Mouse (Mus musculus) erythroblast, embryonic 14.5 days (primary cell): ENCODE measurements around the gene Tnc.

Source experiments
- GATA1 ChIP-seq: IDR thresholded peaks from 2 replicates; pipeline ENCODE4 v1.6.1; 2012; ENCODE audit warnings: low read length, inconsistent platforms, mixed read lengths
- TAL1 ChIP-seq: IDR thresholded peaks from 3 replicates; pipeline ENCODE4 v1.6.1; 2012; ENCODE audit warnings: low read length, inconsistent platforms, mixed read lengths

GRCm38 (mm10) chr4:63993462-63994113 lies 53.2 kb downstream of the Tnc start:
- TF ChIP-seq TAL1 (no peak), GATA1 (no peak)
